Mouse (Mus musculus): ENCODE results near the gene Dact3. TPM values are rescaled to one million over a fixed set of nuclear protein-coding genes. Genes with fewer than 3 reads are reported as not detected.

Gene Dact3
- total RNA-seq, 1 experiment from 2014 or later = 0.99 TPM

GRCm38 (mm10) chr7:16920818-16921791, 46.0 kb downstream of the Dact3 start:
- no peak for ATAC-seq (replicated peaks in 1 of 2; ENCODE audit: insufficient read depth in 1 of 2, low FRiP score in 2 of 2, low TSS enrichment in 1 of 2, low read depth in 1 of 2, poor library complexity in 2 of 2, severe bottlenecking in 2 of 2)

- ATAC-seq (replicated peaks in 1 of 2; ENCODE audit: insufficient read depth in 1 of 2, low FRiP score in 2 of 2, low TSS enrichment in 1 of 2, low read depth in 1 of 2, poor library complexity in 2 of 2, severe bottlenecking in 2 of 2) = no peak
These were observed 46.8 kb downstream of the Dact3 start for GRCm38 (mm10) chr7:16921881-16922335.

- ATAC-seq (replicated peaks in 1 of 2; ENCODE audit: insufficient read depth in 1 of 2, low FRiP score in 2 of 2, low TSS enrichment in 1 of 2, low read depth in 1 of 2, poor library complexity in 2 of 2, severe bottlenecking in 2 of 2) = no peak
These were observed 47.4 kb downstream of the Dact3 start for GRCm38 (mm10) chr7:16922360-16922973.

GRCm38 (mm10) chr7:16923283-16924036, 48.3 kb downstream of the Dact3 start:
- ATAC-seq (replicated peaks in 1 of 2; ENCODE audit: insufficient read depth in 1 of 2, low FRiP score in 2 of 2, low TSS enrichment in 1 of 2, low read depth in 1 of 2, poor library complexity in 2 of 2, severe bottlenecking in 2 of 2) = no peak; a peak in 1 of 4 replicates

- peak; percentile 86 to 92 for ATAC-seq (replicated peaks in 1 of 2; ENCODE audit: insufficient read depth in 1 of 2, low FRiP score in 2 of 2, low TSS enrichment in 1 of 2, low read depth in 1 of 2, poor library complexity in 2 of 2, severe bottlenecking in 2 of 2)
These were observed 49.1 kb downstream of the Dact3 start, which contains the start of gene Calm3 for GRCm38 (mm10) chr7:16924037-16924834. Gene Calm3 (minus strand): TSS chr7:16924114.

- ATAC-seq (replicated peaks in 1 of 2; ENCODE audit: insufficient read depth in 1 of 2, low FRiP score in 2 of 2, low TSS enrichment in 1 of 2, low read depth in 1 of 2, poor library complexity in 2 of 2, severe bottlenecking in 2 of 2) = no peak
These were observed 53.2 kb downstream of the Dact3 start for GRCm38 (mm10) chr7:16928341-16928740.

GRCm38 (mm10) chr7:16930850-16931249, 55.7 kb downstream of the Dact3 start:
- ATAC-seq (replicated peaks in 1 of 2; ENCODE audit: insufficient read depth in 1 of 2, low FRiP score in 2 of 2, low TSS enrichment in 1 of 2, low read depth in 1 of 2, poor library complexity in 2 of 2, severe bottlenecking in 2 of 2) = peak; percentile 63 to 74; a peak in 3 of 4 replicates

- peak; percentile 78 to 80 for ATAC-seq (replicated peaks in 1 of 2; ENCODE audit: insufficient read depth in 1 of 2, low FRiP score in 2 of 2, low TSS enrichment in 1 of 2, low read depth in 1 of 2, poor library complexity in 2 of 2, severe bottlenecking in 2 of 2)
These were observed 57.0 kb downstream of the Dact3 start for GRCm38 (mm10) chr7:16931968-16932627.

GRCm38 (mm10) chr7:16932704-16933577, 57.8 kb downstream of the Dact3 start:
- ATAC-seq (replicated peaks in 1 of 2; ENCODE audit: insufficient read depth in 1 of 2, low FRiP score in 2 of 2, low TSS enrichment in 1 of 2, low read depth in 1 of 2, poor library complexity in 2 of 2, severe bottlenecking in 2 of 2) = no peak

Other genes with a start within 250 kb of the Dact3 start
- not detected in 2 replicates for gene Ceacam15, start 199.6 kb upstream of the Dact3 start, total RNA-seq (2017)
- gene Ceacam9, start 153.4 kb upstream of the Dact3 start, total RNA-seq (2017) = not detected in 2 replicates
- 43.2 and 67.9 TPM in 2 replicates for gene Ap2s1, start 136.9 kb upstream of the Dact3 start, total RNA-seq (2017)
- gene Slc1a5, start 94.0 kb upstream of the Dact3 start, total RNA-seq (2017) = 41.8 and 49.6 TPM in 2 replicates
- gene Strn4, start 59.4 kb upstream of the Dact3 start, total RNA-seq (2017) = 50.9 and 54.5 TPM in 2 replicates
- 8.7 and 15.6 TPM in 2 replicates for gene Fkrp, start 58.6 kb upstream of the Dact3 start, total RNA-seq (2017)
- 22.3 and 30.6 TPM in 2 replicates for gene Prkd2, start 32.4 kb upstream of the Dact3 start, total RNA-seq (2017)
- gene Gng8, start 16.5 kb downstream of the Dact3 start, total RNA-seq (2017) = 0.25 TPM in 1 of 2 replicates, not detected in the other
- gene Ptgir, start 31.2 kb downstream of the Dact3 start, total RNA-seq (2017) = 1.3 and 3.7 TPM in 2 replicates
- gene Calm3, start 48.8 kb downstream of the Dact3 start, total RNA-seq (2017) = 391 and 520 TPM in 2 replicates
- 0.25 TPM in 1 of 2 replicates, not detected in the other for gene Pnmal2, start 69.4 kb downstream of the Dact3 start, total RNA-seq (2017)
- gene Pnmal1, start 84.4 kb downstream of the Dact3 start, total RNA-seq (2017) = not detected in 2 replicates
- gene Gm42372, start 107.8 kb downstream of the Dact3 start, total RNA-seq (2017) = 0.99 and 1.6 TPM in 2 replicates
- 12.1 and 13.4 TPM in 2 replicates for gene Ccdc8, start 117.4 kb downstream of the Dact3 start, total RNA-seq (2017)
- 80.2 and 111 TPM in 2 replicates for gene Ppp5c, start 152.6 kb downstream of the Dact3 start, total RNA-seq (2017)
- gene Hif3a, start 187.1 kb downstream of the Dact3 start, total RNA-seq (2017) = 1.0 and 6.9 TPM in 2 replicates
- gene Psg16, start 198.7 kb downstream of the Dact3 start, total RNA-seq (2017) = 0.20 and 0.88 TPM in 2 replicates